Mouse (Mus musculus): ENCODE results near the gene Pld2. TPM values are rescaled to one million over a fixed set of nuclear protein-coding genes. Genes with fewer than 3 reads are reported as not detected.

Gene Pld2
- 12.7 TPM for polyA plus RNA-seq (2017; shearing (Covaris generic))

DNA sequence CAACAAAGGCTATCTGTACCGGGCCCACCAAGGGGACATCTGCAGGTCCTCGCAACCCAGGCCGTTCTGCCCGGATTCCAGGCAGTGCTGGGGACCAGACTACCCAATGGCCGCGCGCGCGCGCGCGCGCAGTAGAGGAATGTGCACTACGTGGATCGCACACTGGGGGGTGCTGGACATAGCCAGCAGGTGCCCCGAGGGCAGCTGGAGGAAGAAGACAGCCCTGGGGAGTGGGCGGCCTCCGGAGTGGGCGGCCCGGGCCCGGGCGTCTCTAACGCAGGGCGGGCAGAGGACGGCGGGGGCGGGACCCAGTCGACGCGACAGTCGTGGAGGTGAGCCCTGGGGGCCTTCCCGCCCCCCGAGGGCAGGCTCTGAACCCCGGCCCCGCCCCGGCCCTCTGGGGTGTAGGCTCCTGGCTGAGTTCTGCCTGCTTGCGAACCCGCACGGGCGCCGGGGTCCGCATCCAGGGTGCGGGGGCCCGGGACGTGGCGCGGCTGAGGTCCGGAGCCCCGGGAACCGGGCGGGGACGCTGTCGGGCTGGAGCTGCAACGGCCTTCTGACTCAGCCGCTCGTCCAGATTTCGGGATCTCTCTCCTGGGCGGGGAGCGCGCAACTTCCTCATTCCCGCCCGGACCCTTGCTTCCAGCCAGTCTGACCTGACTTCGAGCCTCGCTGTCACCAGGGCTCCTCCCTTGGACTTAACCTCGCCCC, at the start of gene Pld2:
Gene Pld2, plus strand, starts transcription at position 188 of the 711 bp plus-strand sequence.

DNA sequence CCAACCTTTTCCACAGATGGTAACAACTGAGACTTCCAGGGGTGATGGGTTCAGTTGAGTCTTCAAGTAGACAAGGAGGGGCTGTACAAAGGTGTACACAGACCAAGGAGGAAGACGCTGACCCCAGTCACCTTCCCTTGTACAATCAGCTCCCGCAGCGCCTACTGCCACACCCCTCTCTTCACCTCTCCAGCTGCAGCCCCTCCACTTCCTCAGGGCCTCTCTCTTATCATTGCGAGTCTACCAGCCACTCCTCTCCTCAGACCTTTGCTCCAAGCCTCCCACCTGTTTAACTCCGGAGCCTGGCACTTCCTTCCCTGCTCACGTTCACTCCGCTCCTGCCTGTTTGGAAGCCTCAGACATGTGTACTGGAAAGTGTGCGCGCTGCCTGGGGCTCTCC, 34.9 kb upstream of the Pld2 start, which contains the start of gene Tm4sf5:
Gene Tm4sf5, plus strand, starts transcription at position 275 of the 400 bp plus-strand sequence.

DNA sequence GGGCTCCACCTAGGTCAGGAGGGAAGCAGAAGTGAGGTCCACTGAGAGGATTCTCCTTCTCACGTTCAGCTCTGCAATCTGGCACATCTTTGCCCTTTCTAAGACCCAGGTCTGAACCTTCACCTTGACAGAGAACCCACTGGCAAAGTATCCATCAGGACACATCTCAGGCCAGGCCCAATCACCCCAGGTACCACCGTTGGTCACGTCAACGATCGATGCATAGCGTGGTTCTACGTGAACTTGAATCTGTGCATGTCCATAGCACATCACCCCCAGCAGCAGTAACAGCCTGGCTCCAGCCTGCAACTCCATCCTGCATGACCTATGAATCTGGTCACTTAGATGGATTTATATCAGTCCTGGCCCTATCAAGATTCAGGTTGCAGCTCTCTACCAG, 25.6 kb upstream of the Pld2 start, which contains the start of gene Vmo1:
Gene Vmo1, minus strand, starts transcription at position 329 of the 400 bp plus-strand sequence.

DNA sequence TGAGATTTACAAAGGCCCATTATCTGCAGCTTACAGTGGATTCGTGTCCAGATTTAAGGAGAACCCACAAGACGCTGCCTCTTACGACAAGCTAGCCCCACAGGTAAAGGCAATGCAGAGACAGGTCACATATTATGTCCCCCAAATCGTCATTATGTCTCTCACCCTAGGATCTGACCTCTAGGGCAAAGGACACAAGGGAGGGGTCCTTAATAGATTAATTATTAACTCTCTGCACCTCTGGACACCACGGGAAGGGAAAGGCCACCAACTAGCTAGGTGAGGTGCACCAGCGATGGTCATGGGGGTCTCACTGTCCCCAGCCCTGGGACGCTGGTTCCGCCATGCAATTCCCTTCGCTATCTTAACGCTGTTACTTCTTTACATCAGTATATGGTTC, 20.9 kb upstream of the Pld2 start, which contains the start of gene Gltpd2:
Gene Gltpd2, plus strand, starts transcription at position 274 of the 400 bp plus-strand sequence.

DNA sequence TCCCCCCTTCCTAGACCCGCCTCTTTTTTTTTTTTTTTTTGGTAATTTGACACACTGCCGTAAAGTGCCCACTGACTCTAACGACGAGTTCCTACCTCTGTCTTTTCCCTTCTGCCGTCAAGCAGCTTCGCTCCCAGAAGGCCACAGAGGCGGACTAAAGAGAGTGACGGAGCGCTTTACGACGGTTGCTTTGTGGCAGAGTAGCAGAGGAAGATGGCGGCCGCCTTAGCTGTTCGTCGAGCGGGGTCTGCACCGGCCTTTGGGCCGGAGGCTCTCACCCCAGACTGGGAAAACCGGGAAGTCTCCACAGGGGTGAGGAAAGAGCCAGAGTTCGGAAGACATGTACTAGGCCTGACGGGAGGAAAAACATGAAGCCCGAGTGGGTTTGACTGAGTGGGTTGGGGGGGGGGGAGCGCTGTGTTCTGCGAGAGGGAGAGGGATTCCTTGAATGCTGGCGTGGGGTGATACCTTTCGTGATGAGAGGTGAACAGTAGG, 14.6 kb upstream of the Pld2 start, which contains the start of gene Psmb6:
Gene Psmb6, plus strand, starts transcription at position 184 of the 495 bp plus-strand sequence.

DNA sequence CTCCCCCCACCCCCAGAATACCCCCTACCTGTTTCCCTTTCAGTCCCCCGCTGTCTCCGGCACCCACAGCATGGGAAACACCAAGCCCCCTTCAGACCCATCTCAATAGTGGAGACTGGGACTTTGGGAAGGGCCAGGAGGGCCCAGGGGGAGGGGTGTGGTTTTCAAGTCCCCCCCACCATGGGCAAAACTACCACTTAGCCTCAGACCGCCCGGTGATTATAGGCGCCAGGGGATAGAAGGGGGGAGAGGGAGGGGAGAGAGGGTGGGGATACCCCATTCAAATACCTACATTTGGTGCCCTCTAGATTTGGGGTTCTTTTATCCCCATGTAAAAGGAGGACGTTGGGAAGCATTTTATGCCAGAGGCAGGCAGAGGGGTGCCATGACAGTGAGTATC, 7.0 kb upstream of the Pld2 start, which contains the start of gene Gm40193:
Gene Gm40193, minus strand, starts transcription at position 101 of the 400 bp plus-strand sequence.

DNA sequence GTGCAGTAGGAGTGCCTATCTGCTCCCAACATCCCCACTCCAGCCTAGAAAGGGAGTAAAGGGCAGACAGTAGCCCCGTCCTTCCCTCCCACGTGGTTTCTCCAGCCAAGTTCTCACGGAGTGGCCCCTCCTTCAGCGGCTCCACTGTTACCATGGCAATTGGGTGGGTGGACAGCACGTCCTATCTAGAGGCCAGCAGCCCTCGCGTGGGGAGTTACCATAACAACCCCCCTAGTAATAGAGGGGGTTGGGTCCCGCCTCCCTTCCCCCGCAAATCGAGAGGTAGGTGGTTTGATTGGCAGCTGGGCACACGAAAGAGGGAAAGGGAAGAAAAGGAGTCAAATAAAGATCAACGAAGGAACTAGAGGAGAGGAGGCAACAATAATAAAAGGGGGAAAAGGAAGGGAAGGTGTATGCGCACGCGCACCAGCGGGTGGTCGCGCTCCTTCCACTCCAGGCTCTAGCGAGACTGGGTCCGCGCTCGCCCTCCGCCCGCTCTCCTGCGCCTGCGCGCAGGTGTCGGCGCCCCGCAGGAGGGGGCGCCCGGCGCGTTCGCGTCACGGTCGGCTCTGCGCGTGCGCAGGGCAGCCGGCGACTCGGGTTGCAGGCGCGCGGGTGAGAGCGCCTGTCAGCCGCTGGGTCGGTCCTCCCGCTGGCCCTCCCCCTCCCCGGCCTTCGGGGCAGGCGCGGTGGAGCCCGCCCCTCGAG, 22.6 kb downstream of the Pld2 start, which contains the start of gene Mink1:
Gene Mink1, plus strand, starts transcription at position 595 of the 708 bp plus-strand sequence.

Other genes with a start within 250 kb of the Pld2 start
- not detected for gene Alox12e, start 217.4 kb upstream of the Pld2 start, polyA plus RNA-seq (2017; shearing (Covaris generic))
- 0.26 TPM for gene Alox15, start 188.0 kb upstream of the Pld2 start, polyA plus RNA-seq (2017; shearing (Covaris generic))
- 9.9 TPM for gene Pelp1, start 130.0 kb upstream of the Pld2 start, polyA plus RNA-seq (2017; shearing (Covaris generic))
- gene Arrb2, start 107.4 kb upstream of the Pld2 start, polyA plus RNA-seq (2017; shearing (Covaris generic)), result 172 TPM
- gene Med11, start 88.1 kb upstream of the Pld2 start, polyA plus RNA-seq (2017; shearing (Covaris generic)), result 192 TPM
- 0.43 TPM for gene Zmynd15, start 80.6 kb upstream of the Pld2 start, polyA plus RNA-seq (2017; shearing (Covaris generic))
- gene Cxcl16, start 80.1 kb upstream of the Pld2 start, polyA plus RNA-seq (2017; shearing (Covaris generic)), result 3.0 TPM
- 0.67 TPM for gene Tm4sf5, start 34.8 kb upstream of the Pld2 start, polyA plus RNA-seq (2017; shearing (Covaris generic))
- not detected for gene Vmo1, start 25.4 kb upstream of the Pld2 start, polyA plus RNA-seq (2017; shearing (Covaris generic))
- gene Gltpd2, start 20.9 kb upstream of the Pld2 start, polyA plus RNA-seq (2017; shearing (Covaris generic)), result not detected
- gene Psmb6, start 14.7 kb upstream of the Pld2 start, polyA plus RNA-seq (2017; shearing (Covaris generic)), result 301 TPM
- not detected for gene Gm40193, start 7.1 kb upstream of the Pld2 start, polyA plus RNA-seq (2017; shearing (Covaris generic))
- gene Mink1, start 22.8 kb downstream of the Pld2 start, polyA plus RNA-seq (2017; shearing (Covaris generic)), result 24.3 TPM
- 1.5 TPM for gene 4930544D05Rik, start 75.8 kb downstream of the Pld2 start, polyA plus RNA-seq (2017; shearing (Covaris generic))
- gene Chrne, start 79.2 kb downstream of the Pld2 start, polyA plus RNA-seq (2017; shearing (Covaris generic)), result 10.7 TPM
- gene Gp1ba, start 99.1 kb downstream of the Pld2 start, polyA plus RNA-seq (2017; shearing (Covaris generic)), result not detected
- gene Rnf167, start 107.2 kb downstream of the Pld2 start, polyA plus RNA-seq (2017; shearing (Covaris generic)), result 286 TPM
- 71.3 TPM for gene Slc25a11, start 107.4 kb downstream of the Pld2 start, polyA plus RNA-seq (2017; shearing (Covaris generic))
- gene Pfn1, start 114.6 kb downstream of the Pld2 start, polyA plus RNA-seq (2017; shearing (Covaris generic)), result 2,639 TPM
- 11.1 TPM for gene Eno3, start 117.1 kb downstream of the Pld2 start, polyA plus RNA-seq (2017; shearing (Covaris generic))
- 67.7 TPM for gene Spag7, start 129.4 kb downstream of the Pld2 start, polyA plus RNA-seq (2017; shearing (Covaris generic))
- 41.4 TPM for gene Camta2, start 148.0 kb downstream of the Pld2 start, polyA plus RNA-seq (2017; shearing (Covaris generic))
- gene Inca1, start 160.1 kb downstream of the Pld2 start, polyA plus RNA-seq (2017; shearing (Covaris generic)), result 0.35 TPM
- gene Kif1c, start 160.5 kb downstream of the Pld2 start, polyA plus RNA-seq (2017; shearing (Covaris generic)), result 1.4 TPM
- gene Zfp3, start 224.1 kb downstream of the Pld2 start, polyA plus RNA-seq (2017; shearing (Covaris generic)), result 4.1 TPM

Data from effector memory CD4-positive, alpha-beta T cell, adult 7 months (primary cell).